Mouse (Mus musculus) mesoderm, embryonic 11.5 days (tissue): Measurements from ENCODE around the gene A430005L14Rik.
"Not testable (repeated sequence)": the region's sequence is repeated elsewhere in the genome, so short reads cannot be mapped to it uniquely, and the experiment has no call there.

ENCODE experiments used
- DNase-seq: peaks from one replicate; pipeline ENCODE4 v3.0.0-alpha.2; 2012; ENCODE audit warnings: low read depth, low spot score

A430005L14Rik gene

GRCm38 (mm10) chr4:153956569-153957405 is at the start of gene A430005L14Rik:
Gene A430005L14Rik (plus strand): TSS chr4:153957237.
- DNase-seq = peak; percentile 98

GRCm38 (mm10) chr4:153907573-153907972 is 49.5 kb upstream of the A430005L14Rik start:
- DNase-seq = peak; percentile 85

GRCm38 (mm10) chr4:153913635-153914034 is 43.4 kb upstream of the A430005L14Rik start:
- peak; percentile 14 for DNase-seq

- DNase-seq = no peak
These were observed 39.1 kb upstream of the A430005L14Rik start for GRCm38 (mm10) chr4:153917773-153918500.

GRCm38 (mm10) chr4:153920517-153921233 is 36.4 kb upstream of the A430005L14Rik start:
- DNase-seq = no peak

GRCm38 (mm10) chr4:153922090-153922489 is 34.9 kb upstream of the A430005L14Rik start:
- DNase-seq = not testable (repeated sequence)

GRCm38 (mm10) chr4:153928772-153929299 is 28.2 kb upstream of the A430005L14Rik start:
- no peak for DNase-seq

- DNase-seq = no peak
These were observed 27.6 kb upstream of the A430005L14Rik start for GRCm38 (mm10) chr4:153929425-153929824.

- DNase-seq = no peak
These were observed 27.1 kb upstream of the A430005L14Rik start for GRCm38 (mm10) chr4:153929921-153930320.

GRCm38 (mm10) chr4:153943243-153943642 is 13.8 kb upstream of the A430005L14Rik start:
- no peak for DNase-seq

- DNase-seq = no peak
These were observed 12.8 kb upstream of the A430005L14Rik start for GRCm38 (mm10) chr4:153944261-153944660.

GRCm38 (mm10) chr4:153945741-153946140 is 11.3 kb upstream of the A430005L14Rik start:
- no peak for DNase-seq

GRCm38 (mm10) chr4:153950372-153950771 is 6.7 kb upstream of the A430005L14Rik start:
- no peak for DNase-seq

- DNase-seq = no peak
These were observed 5.9 kb upstream of the A430005L14Rik start for GRCm38 (mm10) chr4:153951150-153951549.

- DNase-seq = no peak
These were observed 5.3 kb upstream of the A430005L14Rik start for GRCm38 (mm10) chr4:153951692-153952091.

GRCm38 (mm10) chr4:153955651-153956050 is 1.4 kb upstream of the A430005L14Rik start:
- DNase-seq = no peak

GRCm38 (mm10) chr4:153957444-153958250 is 610 bp downstream of the A430005L14Rik start:
- peak; percentile 33 for DNase-seq

GRCm38 (mm10) chr4:153962631-153963030 is 5.6 kb downstream of the A430005L14Rik start:
- no peak for DNase-seq

GRCm38 (mm10) chr4:153966651-153967050 is 9.6 kb downstream of the A430005L14Rik start:
- DNase-seq = no peak

GRCm38 (mm10) chr4:153967556-153967955 is 10.5 kb downstream of the A430005L14Rik start:
- DNase-seq = no peak

GRCm38 (mm10) chr4:153968063-153968462 is 11.0 kb downstream of the A430005L14Rik start:
- no peak for DNase-seq
